Mouse (Mus musculus) limb, embryonic 13.5 days (tissue): ENCODE measurements around the gene Gls2. TPM values are rescaled to one million over a fixed set of nuclear protein-coding genes. Genes with fewer than 3 reads are reported as not detected.

Source experiments
- ATAC-seq: fragments of 200-750 bp; cut with Nextera tagmentation; 2 replicates; pipeline ENCODE4 v1.8.0; 2017; ENCODE audit warnings: low read depth, moderate number of reproducible peaks, moderate TSS enrichment; ENCODE audit not compliant: low FRiP score
- H3K27ac ChIP-seq: fragments of 300-500 bp; sonication (generic); 2 replicates; pipeline ENCODE4 v1.5.1; 2015; ENCODE audit warnings: inconsistent platforms, mild to moderate bottlenecking, moderate library complexity
- H3K27me3 ChIP-seq: fragments of 300-500 bp; sonication (generic); 2 replicates; pipeline ENCODE4 v1.6.1; 2015; ENCODE audit warnings: mild to moderate bottlenecking, inconsistent platforms
- H3K36me3 ChIP-seq: fragments of 300-500 bp; sonication (generic); 2 replicates; pipeline ENCODE4 v1.6.1; 2015; ENCODE audit warnings: inconsistent platforms, mild to moderate bottlenecking, moderate library complexity
- H3K4me1 ChIP-seq: fragments of 300-500 bp; sonication (generic); 2 replicates; pipeline ENCODE4 v1.6.1; 2015; ENCODE audit warnings: inconsistent platforms
- H3K4me2 ChIP-seq: fragments of 300-500 bp; sonication (generic); replicated peaks from 2 replicates; pipeline ENCODE4 v1.6.1; 2015; ENCODE audit warnings: inconsistent platforms, mild to moderate bottlenecking, moderate library complexity
- H3K4me3 ChIP-seq: fragments of 300-500 bp; sonication (generic); 2 replicates; pipeline ENCODE4 v1.5.1; 2015; ENCODE audit warnings: moderate library complexity, mild to moderate bottlenecking, inconsistent platforms
- H3K9ac ChIP-seq: fragments of 300-500 bp; sonication (generic); 2 replicates; pipeline ENCODE4 v1.6.1; 2015; ENCODE audit warnings: mild to moderate bottlenecking, inconsistent platforms
- H3K9me3 ChIP-seq: fragments of 300-500 bp; sonication (generic); 2 replicates; pipeline ENCODE4 v1.6.1; 2016; ENCODE audit warnings: inconsistent platforms
- WGBS: fragments of 180-500 bp; shearing (Covaris S2); methylation state at CpG from one replicate; pipeline ENCODE4 v1.1.7; 2015; 5-methylcytosine and 5-hydroxymethylcytosine counted together
- polyA plus RNA-seq: library from polyadenylated mRNA; unstranded; fragments of >200 nt; fragmentation: Nextera tagmentation; extraction: Ambion mirVana; gene quantifications from 2 replicates; pipeline ENCODE4 v1.2.1, GENCODE M21; 2015

The Gls2 gene
- polyA plus RNA-seq, 1 experiment from 2014 or later = 1.8 TPM

- ATAC-seq = no peak
- Histone ChIP-seq H3K36me3 (peaks cover 57% of the 10 kb centered on the region), H3K27ac (no peak overlapping the region), H3K9ac (no peak overlapping the region), H3K4me1 (peaks cover 16% of the 10 kb centered on the region), H3K4me3 (no peak overlapping the region), H3K27me3 (no peaks in the 10 kb centered on the region), H3K4me2 (no peak overlapping the region), H3K9me3 (no peaks in the 10 kb centered on the region)
- WGBS = 93% methylated on average over 4 of the region's 4 CpGs
Observed at GRCm38 (mm10) chr10:128239140-128239539, 44.9 kb downstream of the Gls2 start.

- no peaks in the 10 kb centered on the region for H3K9me3 ChIP-seq
- peaks cover 61% of the 10 kb centered on the region for H3K36me3 ChIP-seq
- H3K27ac ChIP-seq = no peak overlapping the region
- peaks cover 16% of the 10 kb centered on the region for H3K4me1 ChIP-seq
- H3K4me2 ChIP-seq = no peak overlapping the region
- no peak overlapping the region for H3K9ac ChIP-seq
- no peak for ATAC-seq
- H3K27me3 ChIP-seq = no peaks in the 10 kb centered on the region
- H3K4me3 ChIP-seq = no peak overlapping the region
- WGBS = 90% methylated on average over 18 of the region's 18 CpGs
Observed at GRCm38 (mm10) chr10:128240131-128240530, 45.9 kb downstream of the Gls2 start.

- H3K27ac ChIP-seq = no peak overlapping the region
- no peak overlapping the region for H3K4me3 ChIP-seq
- H3K27me3 ChIP-seq = no peaks in the 10 kb centered on the region
- H3K36me3 ChIP-seq = peaks cover 90% of the 10 kb centered on the region
- 95% methylated on average over 8 of the region's 8 CpGs for WGBS
- H3K9me3 ChIP-seq = no peaks in the 10 kb centered on the region
- H3K9ac ChIP-seq = no peak overlapping the region
- H3K4me2 ChIP-seq = no peak overlapping the region
- no peaks in the 10 kb centered on the region for H3K4me1 ChIP-seq
- ATAC-seq = no peak
Observed at GRCm38 (mm10) chr10:128243252-128243651, 49.0 kb downstream of the Gls2 start.

- no peaks in the 10 kb centered on the region for H3K9me3 ChIP-seq
- WGBS = 93% methylated on average over 15 of the region's 15 CpGs
- H3K9ac ChIP-seq = no peak overlapping the region
- no peak overlapping the region for H3K4me3 ChIP-seq
- no peak overlapping the region for H3K27ac ChIP-seq
- no peak for ATAC-seq
- no peaks in the 10 kb centered on the region for H3K4me1 ChIP-seq
- H3K27me3 ChIP-seq = no peaks in the 10 kb centered on the region
- peaks cover 96% of the 10 kb centered on the region for H3K36me3 ChIP-seq
- no peak overlapping the region for H3K4me2 ChIP-seq
Observed at GRCm38 (mm10) chr10:128244121-128244520, 49.9 kb downstream of the Gls2 start.

- ATAC-seq = no peak
- Histone ChIP-seq H3K36me3 (peaks cover 100% of the 10 kb centered on the region), H3K4me3 (no peak overlapping the region), H3K9ac (no peak overlapping the region), H3K27me3 (no peaks in the 10 kb centered on the region), H3K4me2 (no peak overlapping the region), H3K9me3 (no peaks in the 10 kb centered on the region), H3K27ac (no peak overlapping the region), H3K4me1 (no peaks in the 10 kb centered on the region)
- 80% methylated on average over 17 of the region's 17 CpGs for WGBS
Observed at GRCm38 (mm10) chr10:128247020-128247732, 52.9 kb downstream of the Gls2 start.

- H3K27me3 ChIP-seq = no peaks in the 10 kb centered on the region
- H3K4me3 ChIP-seq = no peak overlapping the region
- WGBS = 97% methylated on average over 13 of the region's 13 CpGs
- no peaks in the 10 kb centered on the region for H3K9me3 ChIP-seq
- peaks cover 83% of the 10 kb centered on the region for H3K36me3 ChIP-seq
- ATAC-seq = no peak
- H3K27ac ChIP-seq = no peak overlapping the region
- no peaks in the 10 kb centered on the region for H3K4me1 ChIP-seq
- H3K9ac ChIP-seq = no peak overlapping the region
- no peak overlapping the region for H3K4me2 ChIP-seq
Observed at GRCm38 (mm10) chr10:128250565-128250964, 56.3 kb downstream of the Gls2 start.

GRCm38 (mm10) chr10:128253677-128254255 lies 59.5 kb downstream of the Gls2 start, which contains the start of gene Apon:
Gene Apon (plus strand): TSS chr10:128254096.
- Histone ChIP-seq H3K27ac (no peak within 1 kb of the TSS), H3K4me1 (no peaks in the 10 kb centered on the region), H3K9ac (no peak within 1 kb of the TSS), H3K9me3 (no peaks in the 10 kb centered on the region), H3K4me3 (no peak within 1 kb of the TSS), H3K36me3 (peaks cover 51% of the 10 kb centered on the region), H3K27me3 (no peaks in the 10 kb centered on the region), H3K4me2 (no peak within 1 kb of the TSS)
- no peak for ATAC-seq
- 80% methylated on average over 4 of the region's 4 CpGs for WGBS

GRCm38 (mm10) chr10:128255925-128256324 lies 61.7 kb downstream of the Gls2 start:
- Histone ChIP-seq H3K4me2 (no peak overlapping the region), H3K36me3 (peaks cover 29% of the 10 kb centered on the region), H3K4me1 (no peaks in the 10 kb centered on the region), H3K9ac (no peak overlapping the region), H3K4me3 (no peak overlapping the region), H3K27ac (no peak overlapping the region), H3K27me3 (no peaks in the 10 kb centered on the region), H3K9me3 (no peaks in the 10 kb centered on the region)
- 87% methylated on average over 8 of the region's 8 CpGs for WGBS
- no peak for ATAC-seq

- no peak for ATAC-seq
- Histone ChIP-seq H3K4me2 (no peak overlapping the region), H3K4me1 (no peaks in the 10 kb centered on the region), H3K4me3 (no peak overlapping the region), H3K9ac (no peak overlapping the region), H3K27ac (no peak overlapping the region), H3K36me3 (peaks cover 25% of the 10 kb centered on the region), H3K27me3 (no peaks in the 10 kb centered on the region), H3K9me3 (no peaks in the 10 kb centered on the region)
- 83% methylated on average over 8 of the region's 8 CpGs for WGBS
Observed at GRCm38 (mm10) chr10:128256328-128256727, 62.1 kb downstream of the Gls2 start.

- Histone ChIP-seq H3K9me3 (no peaks in the 10 kb centered on the region), H3K4me3 (no peak overlapping the region), H3K4me1 (no peaks in the 10 kb centered on the region), H3K9ac (no peak overlapping the region), H3K36me3 (0 out of 2 replicates have a peak, but pooled peaks cover 5% of the 10 kb centered on the region), H3K27ac (no peak overlapping the region), H3K4me2 (no peak overlapping the region), H3K27me3 (no peaks in the 10 kb centered on the region)
- WGBS = 88% methylated on average over 4 of the region's 4 CpGs
- ATAC-seq = no peak
Observed at GRCm38 (mm10) chr10:128258953-128259352, 64.7 kb downstream of the Gls2 start.
